Mouse (Mus musculus) intestine, embryonic 14.5 days (tissue): ENCODE measurements at regions not wholly inside any gene's neighbourhood (a gene's known extent, or its start where the extent isn't known, plus 50 kb on each side); places are given as distances from the start of the nearest gene placed in this dataset.

ENCODE experiments used
- ATAC-seq: fragments of 200-750 bp; cut with Nextera tagmentation; replicated peaks from 2 replicates; pipeline ENCODE4 v1.8.0; 2017; ENCODE audit warnings: low read depth, moderate number of reproducible peaks, moderate TSS enrichment, moderate library complexity; ENCODE audit not compliant: low FRiP score, low TSS enrichment
- DNase-seq: peaks from one replicate; pipeline ENCODE4 v3.0.0-alpha.2; 2018; ENCODE audit warnings: low spot score
- H3K27ac ChIP-seq: fragments of 300-500 bp; sonication (generic); 2 replicates; pipeline ENCODE4 v1.5.1; 2014; ENCODE audit warnings: low read depth, mild to moderate bottlenecking, control low read depth
- H3K27me3 ChIP-seq: fragments of 300-500 bp; sonication (generic); replicated peaks from 2 replicates; pipeline ENCODE4 v1.6.1; 2014; ENCODE audit warnings: low read length, control low read depth; ENCODE audit not compliant: control insufficient read depth, insufficient read depth
- H3K36me3 ChIP-seq: fragments of 300-500 bp; sonication (generic); 2 replicates; pipeline ENCODE4 v1.6.1; 2014; ENCODE audit warnings: low read length, control low read depth; ENCODE audit not compliant: control insufficient read depth, insufficient read depth
- H3K4me1 ChIP-seq: fragments of 300-500 bp; sonication (generic); replicated peaks from 2 replicates; pipeline ENCODE4 v1.6.1; 2014; ENCODE audit warnings: low read length, control low read depth, mixed read lengths; ENCODE audit not compliant: control insufficient read depth, insufficient read depth
- H3K4me2 ChIP-seq: fragments of 300-500 bp; sonication (generic); 2 replicates; pipeline ENCODE4 v1.6.1; 2014; ENCODE audit warnings: low read length
- H3K4me3 ChIP-seq: fragments of 300-500 bp; sonication (generic); 2 replicates; pipeline ENCODE4 v1.5.1; 2014; ENCODE audit warnings: low read depth, low read length, control low read depth, mixed read lengths
- H3K9ac ChIP-seq: fragments of 300-500 bp; sonication (generic); 2 replicates; pipeline ENCODE4 v1.6.1; 2014; ENCODE audit warnings: mild to moderate bottlenecking, low read length
- H3K9me3 ChIP-seq: fragments of 300-500 bp; sonication (generic); 2 replicates; pipeline ENCODE4 v1.6.1; 2016; ENCODE audit warnings: low read length, control low read depth; ENCODE audit not compliant: control insufficient read depth
- WGBS: fragments of 180-500 bp; shearing (Covaris S2); extraction: QIAGEN DNeasy Blood & Tissue Kit; methylation state at CpG from one replicate; pipeline ENCODE4 v1.1.7; 2014; 5-methylcytosine and 5-hydroxymethylcytosine counted together

- Histone ChIP-seq H3K9ac (no peak overlapping the region), H3K4me3 (no peak overlapping the region), H3K36me3 (no peaks in the 10 kb centered on the region), H3K4me2 (no peak overlapping the region), H3K4me1 (no peaks in the 10 kb centered on the region), H3K9me3 (no peaks in the 10 kb centered on the region), H3K27ac (no peak overlapping the region), H3K27me3 (no peaks in the 10 kb centered on the region)
- 62% methylated on average over 5 of the region's 5 CpGs for WGBS
- DNase-seq = no peak
- ATAC-seq = no peak
Measured at GRCm38 (mm10) chr7:40670401-40670800, 227.7 kb upstream of the Vstm2b start.

GRCm38 (mm10) chr7:40671068-40671467 is 227.1 kb upstream of the Vstm2b start:
- DNase-seq (no peak), ATAC-seq (no peak)
- Histone ChIP-seq H3K27me3 (no peaks in the 10 kb centered on the region), H3K36me3 (no peaks in the 10 kb centered on the region), H3K27ac (no peak overlapping the region), H3K4me3 (no peak overlapping the region), H3K4me1 (no peaks in the 10 kb centered on the region), H3K9ac (no peak overlapping the region), H3K9me3 (no peaks in the 10 kb centered on the region), H3K4me2 (no peak overlapping the region)
- WGBS = 92% methylated on average over 4 of the region's 4 CpGs

- WGBS = 100% methylated on average over 1 of the region's 1 CpGs
- Histone ChIP-seq H3K4me3 (no peak overlapping the region), H3K4me2 (no peak overlapping the region), H3K9me3 (no peaks in the 10 kb centered on the region), H3K36me3 (no peaks in the 10 kb centered on the region), H3K27me3 (no peaks in the 10 kb centered on the region), H3K9ac (no peak overlapping the region), H3K27ac (no peak overlapping the region), H3K4me1 (no peaks in the 10 kb centered on the region)
- DNase-seq = no peak
- ATAC-seq = no peak
Measured at GRCm38 (mm10) chr7:40672348-40672747, 225.8 kb upstream of the Vstm2b start.

GRCm38 (mm10) chr7:40674397-40674796 is 223.7 kb upstream of the Vstm2b start:
- Histone ChIP-seq H3K9me3 (no peaks in the 10 kb centered on the region), H3K9ac (no peak overlapping the region), H3K27ac (no peak overlapping the region), H3K4me1 (no peaks in the 10 kb centered on the region), H3K36me3 (no peaks in the 10 kb centered on the region), H3K4me3 (no peak overlapping the region), H3K27me3 (no peaks in the 10 kb centered on the region), H3K4me2 (no peak overlapping the region)
- DNase-seq (no peak), ATAC-seq (no peak)
- 86% methylated on average over 3 of the region's 3 CpGs for WGBS

- peak; percentile 85 for ATAC-seq
Measured at GRCm38 (mm10) chr7:40677601-40678000, 220.5 kb upstream of the Vstm2b start.

GRCm38 (mm10) chr7:40680567-40680966 is 217.6 kb upstream of the Vstm2b start:
- ATAC-seq (no peak), DNase-seq (no peak)
- no peaks in the 10 kb centered on the region for H3K27me3 ChIP-seq
- no peak overlapping the region for H3K27ac ChIP-seq
- no peaks in the 10 kb centered on the region for H3K36me3 ChIP-seq
- no peak overlapping the region for H3K9ac ChIP-seq
- 65% methylated on average over 12 of the region's 12 CpGs for WGBS
- H3K4me3 ChIP-seq = no peak overlapping the region
- H3K4me2 ChIP-seq = no peak overlapping the region
- H3K9me3 ChIP-seq = no peaks in the 10 kb centered on the region
- no peaks in the 10 kb centered on the region for H3K4me1 ChIP-seq

More at GRCm38 (mm10) chr7:40677601-40678000, 220.5 kb upstream of the Vstm2b start:
- Histone ChIP-seq H3K27ac (no peak overlapping the region), H3K9ac (no peak overlapping the region), H3K27me3 (no peaks in the 10 kb centered on the region), H3K4me1 (no peaks in the 10 kb centered on the region), H3K4me2 (no peak overlapping the region), H3K9me3 (no peaks in the 10 kb centered on the region), H3K36me3 (no peaks in the 10 kb centered on the region), H3K4me3 (no peak overlapping the region)
- no peak for DNase-seq
- 65% methylated on average over 2 of the region's 2 CpGs for WGBS

- Histone ChIP-seq H3K9me3 (no peaks in the 10 kb centered on the region), H3K36me3 (no peaks in the 10 kb centered on the region), H3K9ac (no peak overlapping the region), H3K4me3 (no peak overlapping the region), H3K27ac (no peak overlapping the region), H3K4me2 (no peak overlapping the region), H3K4me1 (no peaks in the 10 kb centered on the region), H3K27me3 (no peaks in the 10 kb centered on the region)
- 55% methylated on average over 6 of the region's 6 CpGs for WGBS
- DNase-seq (no peak), ATAC-seq (no peak)
Measured at GRCm38 (mm10) chr7:40680993-40681392, 217.1 kb upstream of the Vstm2b start.

- Histone ChIP-seq H3K27me3 (no peaks in the 10 kb centered on the region), H3K36me3 (no peaks in the 10 kb centered on the region), H3K9ac (no peak overlapping the region), H3K9me3 (no peaks in the 10 kb centered on the region), H3K4me1 (no peaks in the 10 kb centered on the region), H3K4me2 (no peak overlapping the region), H3K27ac (no peak overlapping the region), H3K4me3 (no peak overlapping the region)
- DNase-seq = no peak
- no peak for ATAC-seq
- WGBS = 48% methylated on average over 1 of the region's 1 CpGs
Measured at GRCm38 (mm10) chr7:40683176-40683575, 215.0 kb upstream of the Vstm2b start.

GRCm38 (mm10) chr7:40683641-40684040 is 214.5 kb upstream of the Vstm2b start:
- no peaks in the 10 kb centered on the region for H3K27me3 ChIP-seq
- 62% methylated on average over 3 of the region's 3 CpGs for WGBS
- no peak for ATAC-seq

More at GRCm38 (mm10) chr7:40683641-40684040, 214.5 kb upstream of the Vstm2b start:
- no peak overlapping the region for H3K4me3 ChIP-seq
- H3K27ac ChIP-seq = no peak overlapping the region
- H3K9me3 ChIP-seq = no peaks in the 10 kb centered on the region
- no peaks in the 10 kb centered on the region for H3K36me3 ChIP-seq
- no peak overlapping the region for H3K9ac ChIP-seq
- H3K4me2 ChIP-seq = no peak overlapping the region
- H3K4me1 ChIP-seq = no peaks in the 10 kb centered on the region
- no peak for DNase-seq
